Comparison of ENCODE assay signal across 24 mouse cellular contexts in genomic region chr14:30610940-30611339, GRCm38 (mm10). TPM values are rescaled to one million over a fixed set of nuclear protein-coding genes. Genes with fewer than 3 reads are reported as not detected.
DNase-seq lines count a peak whose midpoint lies in the region; ATAC-seq and TF ChIP-seq lines count a peak whose summit lies in the region.
"Had no signal": no experiment of that assay in that cellular context is flagged by ENCODE, and none has a peak within 500 bp of the region (broad histone marks: within the 10 kb centered on the region; RNA-seq: fewer than 3 reads in every experiment).

No protein-coding gene starts in this region.

- no peak for TF ChIP-seq EP300 in heart, postnatal 0 days (IDR thresholded peaks at IDR 0.05; ENCODE audit: low read depth)

- no peak overlapping the region for H3K4me2 ChIP-seq in forebrain, embryonic 16.5 days (ENCODE audit: low read length)
- no peak overlapping the region for H3K4me2 ChIP-seq in heart, postnatal 0 days (ENCODE audit: low read depth, low read length)
- no peak overlapping the region for H3K4me2 ChIP-seq in limb, embryonic 14.5 days (replicated peaks; ENCODE audit: low read depth, low read length, severe bottlenecking)
- H3K4me2 ChIP-seq: embryonic facial prominence, embryonic 12.5 days; forebrain, embryonic 12.5 days; kidney, embryonic 15.5 days; limb, embryonic 15.5 days; neural tube, embryonic 12.5 days; stomach, embryonic 15.5 days had no signal

- H3K9ac ChIP-seq in forebrain, embryonic 16.5 days (replicated peaks; ENCODE audit: low read depth, low read length) = no peak overlapping the region
- no peak overlapping the region for H3K9ac ChIP-seq in heart, postnatal 0 days (replicated peaks; ENCODE audit: low read depth, low read length)
- H3K9ac ChIP-seq in limb, embryonic 14.5 days (ENCODE audit: low read depth, low read length, severe bottlenecking) = no peak overlapping the region
- H3K9ac ChIP-seq: embryonic facial prominence, embryonic 12.5 days; forebrain, embryonic 12.5 days; kidney, embryonic 15.5 days; limb, embryonic 15.5 days; neural tube, embryonic 12.5 days; stomach, embryonic 15.5 days had no signal

- peaks cover 18% of the 10 kb centered on the region for H3K36me3 ChIP-seq in forebrain, embryonic 10.5 days (replicated peaks)
- no peaks in the 10 kb centered on the region for H3K36me3 ChIP-seq in forebrain, embryonic 16.5 days (ENCODE audit: control insufficient read depth, insufficient read depth)
- peaks cover 9% of the 10 kb centered on the region; the same call in 1 of the 2 replicates for H3K36me3 ChIP-seq in heart, postnatal 0 days (replicated peaks; ENCODE audit: control insufficient read depth, insufficient read depth, low read length)
- peaks cover 24% of the 10 kb centered on the region; the same call in 1 of the 2 replicates for H3K36me3 ChIP-seq in limb, embryonic 14.5 days (ENCODE audit: control insufficient read depth, insufficient read depth, low read length)
- peaks cover 24% of the 10 kb centered on the region for H3K36me3 ChIP-seq in limb, embryonic 10.5 days
- peaks cover 43% of the 10 kb centered on the region for H3K36me3 ChIP-seq in macrophage (ENCODE audit: inconsistent target)
- H3K36me3 ChIP-seq: neural tube, embryonic 12.5 days had no signal

- TF ChIP-seq POLR2A in limb, embryonic 14.5 days (IDR thresholded peaks at IDR 0.05; ENCODE audit: borderline replicate concordance, extremely low read depth, insufficient read depth, insufficient read length) = no peak

- no peak for DNase-seq in forebrain, embryonic 10.5 days (ENCODE audit: extremely low spot score, low spot score)
- DNase-seq in heart, postnatal 0 days (ENCODE audit: low spot score) = no peak
- DNase-seq in heart, postnatal 10 days = no peak
- DNase-seq in limb, embryonic 14.5 days (ENCODE audit: low spot score) = no peak
- DNase-seq in limb, embryonic 10.5 days (ENCODE audit: low spot score) = no peak
- DNase-seq: adrenal gland, adult 8-10 months; cerebellum, adult 18-20 months; cerebellum, postnatal 14 days; kidney, adult 11 months; layer of hippocampus, adult 9-11 months; lung, postnatal 4 days; midbrain, embryonic 14.5 days; retina, postnatal 1 day; thymus, adult 18-20 months; thymus, postnatal 36 days had no signal

- WGBS in forebrain, embryonic 10.5 days = 85% methylated on average over 3 of the region's 3 CpGs
- WGBS in forebrain, embryonic 16.5 days = 87% methylated on average over 3 of the region's 3 CpGs
- WGBS in heart, postnatal 0 days = 63% methylated on average over 3 of the region's 3 CpGs
- WGBS in limb, embryonic 14.5 days = 70% methylated on average over 3 of the region's 3 CpGs
- 98% methylated on average over 3 of the region's 3 CpGs for WGBS in limb, embryonic 10.5 days
- whole genome bisulfite sequencing in macrophage (ENCODE audit: missing documents) = 58% methylated on average over 2 of the region's 3 CpGs

- H3K4me1 ChIP-seq in forebrain, embryonic 10.5 days = peaks cover 26% of the 10 kb centered on the region
- H3K4me1 ChIP-seq in forebrain, embryonic 16.5 days (replicated peaks; ENCODE audit: control insufficient read depth, insufficient read depth, low read length) = no peaks in the 10 kb centered on the region
- no peaks in the 10 kb centered on the region for H3K4me1 ChIP-seq in heart, postnatal 0 days (ENCODE audit: control insufficient read depth, insufficient read depth)
- H3K4me1 ChIP-seq in limb, embryonic 14.5 days (ENCODE audit: control insufficient read depth, insufficient read depth, low read length) = no peaks in the 10 kb centered on the region
- H3K4me1 ChIP-seq in limb, embryonic 10.5 days = peaks cover 17% of the 10 kb centered on the region
- H3K4me1 ChIP-seq: embryonic facial prominence, embryonic 12.5 days; neural tube, embryonic 12.5 days had no signal

- H3K27ac ChIP-seq in forebrain, embryonic 10.5 days = peak overlapping the region; percentile 64
- no peak overlapping the region for H3K27ac ChIP-seq in forebrain, embryonic 16.5 days (ENCODE audit: low read length)
- no peak overlapping the region for H3K27ac ChIP-seq in heart, postnatal 0 days (ENCODE audit: low read depth)
- 0 out of 2 replicates have a peak overlapping the region, but pooled peaks have one; percentile 19 for H3K27ac ChIP-seq in limb, embryonic 14.5 days (replicated peaks; ENCODE audit: low read depth, low read length)
- H3K27ac ChIP-seq in limb, embryonic 10.5 days = no peak overlapping the region; the same call in 1 of the 2 replicates
- peak overlapping the region; percentile 48 for H3K27ac ChIP-seq in macrophage
- H3K27ac ChIP-seq: embryonic facial prominence, embryonic 12.5 days; forebrain, embryonic 12.5 days; kidney, embryonic 15.5 days; limb, embryonic 15.5 days; neural tube, embryonic 12.5 days; stomach, embryonic 15.5 days had no signal

- H3K4me3 ChIP-seq in forebrain, embryonic 10.5 days = no peak overlapping the region
- no peak overlapping the region for H3K4me3 ChIP-seq in forebrain, embryonic 16.5 days (replicated peaks; ENCODE audit: low read length)
- no peak overlapping the region for H3K4me3 ChIP-seq in heart, postnatal 0 days (ENCODE audit: low read depth, low read length)
- no peak overlapping the region for H3K4me3 ChIP-seq in limb, embryonic 14.5 days (replicated peaks; ENCODE audit: low read length)
- H3K4me3 ChIP-seq in limb, embryonic 10.5 days = no peak overlapping the region
- no peak overlapping the region for H3K4me3 ChIP-seq in macrophage (ENCODE audit: inconsistent target)
- H3K4me3 ChIP-seq: embryonic facial prominence, embryonic 12.5 days; forebrain, embryonic 12.5 days; kidney, embryonic 15.5 days; limb, embryonic 15.5 days; neural tube, embryonic 12.5 days; stomach, embryonic 15.5 days had no signal

- no peaks in the 10 kb centered on the region for H3K27me3 ChIP-seq in forebrain, embryonic 10.5 days (ENCODE audit: poor library complexity, severe bottlenecking)
- no peaks in the 10 kb centered on the region for H3K27me3 ChIP-seq in forebrain, embryonic 16.5 days (replicated peaks; ENCODE audit: control insufficient read depth, insufficient read depth, low read length)
- H3K27me3 ChIP-seq in heart, postnatal 0 days (ENCODE audit: control insufficient read depth, insufficient read depth, low read length) = no peaks in the 10 kb centered on the region
- no peaks in the 10 kb centered on the region for H3K27me3 ChIP-seq in limb, embryonic 14.5 days (ENCODE audit: control insufficient read depth, insufficient read depth, low read length)
- no peaks in the 10 kb centered on the region for H3K27me3 ChIP-seq in limb, embryonic 10.5 days (ENCODE audit: low read depth, poor library complexity, severe bottlenecking)
- H3K27me3 ChIP-seq: embryonic facial prominence, embryonic 12.5 days; forebrain, embryonic 12.5 days; kidney, embryonic 15.5 days; limb, embryonic 15.5 days; neural tube, embryonic 12.5 days; stomach, embryonic 15.5 days had no signal

- TF ChIP-seq CTCF in heart, postnatal 0 days (IDR thresholded peaks at IDR 0.05; ENCODE audit: low read depth) = no peak

- intact Hi-C loops in heart, postnatal 10 days (cut with DNase I) = no loop called here

- ATAC-seq in forebrain, embryonic 16.5 days = no peak
- ATAC-seq in heart, postnatal 0 days (ENCODE audit: insufficient read depth, low read depth) = peak; percentile 45; the same call in 1 of the 2 replicates
- 0 out of 2 replicates have a peak, but pooled peaks have one; percentile 7 for ATAC-seq in limb, embryonic 14.5 days (ENCODE audit: low FRiP score, low read depth)
- ATAC-seq: activated CD4-positive, CD25-positive, alpha-beta regulatory T cell, adult 4 months had no signal

- H3K9me3 ChIP-seq in forebrain, embryonic 10.5 days = no peaks in the 10 kb centered on the region
- no peaks in the 10 kb centered on the region for H3K9me3 ChIP-seq in forebrain, embryonic 16.5 days (ENCODE audit: control insufficient read depth, low read length)
- H3K9me3 ChIP-seq in heart, postnatal 0 days (replicated peaks; ENCODE audit: control insufficient read depth, low read length) = no peaks in the 10 kb centered on the region
- H3K9me3 ChIP-seq in limb, embryonic 14.5 days (ENCODE audit: control insufficient read depth, low read length) = no peaks in the 10 kb centered on the region
- no peaks in the 10 kb centered on the region for H3K9me3 ChIP-seq in limb, embryonic 10.5 days (replicated peaks)
- H3K9me3 ChIP-seq: embryonic facial prominence, embryonic 12.5 days; forebrain, embryonic 12.5 days; kidney, embryonic 15.5 days; limb, embryonic 15.5 days; neural tube, embryonic 12.5 days; stomach, embryonic 15.5 days had no signal

- peaks cover 100% of the 10 kb centered on the region for H3K79me2 ChIP-seq in macrophage (ENCODE audit: inconsistent target)

RNA-seq across cellular contexts. Expression of gene Prkcd, which starts 15.1 kb away (rescaled TPM):
- 23.6 and 24.8 TPM in 2 replicates for polyA plus RNA-seq in forebrain, embryonic 10.5 days (2016; fragmentation: Nextera tagmentation; extraction: Ambion mirVana)
- polyA plus RNA-seq in forebrain, embryonic 16.5 days (2015; fragmentation: Nextera tagmentation; extraction: Ambion mirVana) = 27.9 and 34.6 TPM in 2 replicates
- total RNA-seq in heart, postnatal 0 days (2014; rRNA removed; ENCODE audit: low replicate concordance) = 19.3 and 30.1 TPM in 2 replicates
- polyA plus RNA-seq in heart, postnatal 0 days (2015; fragmentation: Nextera tagmentation; extraction: Ambion mirVana) = 14.9 and 15.8 TPM in 2 replicates
- total RNA-seq in heart, postnatal 10 days (2021) = 10 to 100 TPM; 18.7 to 20.0 TPM
- polyA plus RNA-seq in limb, embryonic 14.5 days (2012; rRNA removed) = 105 and 112 TPM in 2 replicates
- 46.1 and 55.6 TPM in 2 replicates for polyA plus RNA-seq in limb, embryonic 14.5 days (2014; fragmentation: Nextera tagmentation; extraction: Ambion mirVana)
- 26.0 and 36.8 TPM in 2 replicates for polyA plus RNA-seq in limb, embryonic 10.5 days (2016; fragmentation: Nextera tagmentation; extraction: Ambion mirVana)
- total RNA-seq in macrophage (2018; cell fraction: chromatin; rRNA removed) = 1,000 to 10,000 TPM in 23 of 26 experiments, 100 to 1,000 TPM in 3; 920 to 2,399 (median 1,316) TPM
- total RNA-seq in macrophage (2018; cell fraction: cytosol; rRNA removed) = 100 to 1,000 TPM; 168 to 279 (median 213) TPM
- total RNA-seq in macrophage (2018; cell fraction: nucleus; rRNA removed) = 1,000 to 10,000 TPM in 7 of 26 experiments, 100 to 1,000 TPM in 19; 420 to 1,209 (median 753) TPM
- polyA plus RNA-seq in macrophage (2018) = 108 to 303 TPM (median 176 TPM) in 3 replicates

RNA-seq across cellular contexts. Expression of gene Rft1, which starts 43.2 kb away (rescaled TPM):
- polyA plus RNA-seq in forebrain, embryonic 10.5 days (2016; fragmentation: Nextera tagmentation; extraction: Ambion mirVana) = 12.7 and 14.7 TPM in 2 replicates
- polyA plus RNA-seq in forebrain, embryonic 16.5 days (2015; fragmentation: Nextera tagmentation; extraction: Ambion mirVana) = 7.2 and 8.5 TPM in 2 replicates
- total RNA-seq in heart, postnatal 0 days (2014; rRNA removed; ENCODE audit: low replicate concordance) = 13.3 and 17.6 TPM in 2 replicates
- polyA plus RNA-seq in heart, postnatal 0 days (2015; fragmentation: Nextera tagmentation; extraction: Ambion mirVana) = 10.4 and 11.0 TPM in 2 replicates
- 10 to 100 TPM; 10.1 to 10.2 TPM for total RNA-seq in heart, postnatal 10 days (2021)
- 21.3 and 26.6 TPM in 2 replicates for polyA plus RNA-seq in limb, embryonic 14.5 days (2012; rRNA removed)
- 14.3 and 15.4 TPM in 2 replicates for polyA plus RNA-seq in limb, embryonic 14.5 days (2014; fragmentation: Nextera tagmentation; extraction: Ambion mirVana)
- 16.6 and 19.3 TPM in 2 replicates for polyA plus RNA-seq in limb, embryonic 10.5 days (2016; fragmentation: Nextera tagmentation; extraction: Ambion mirVana)
- total RNA-seq in macrophage (2018; cell fraction: chromatin; rRNA removed) = 10 to 100 TPM; 15.0 to 88.5 (median 53.0) TPM
- total RNA-seq in macrophage (2018; cell fraction: cytosol; rRNA removed) = 10 to 100 TPM; 10.8 to 21.9 (median 16.2) TPM
- 10 to 100 TPM; 13.2 to 52.7 (median 28.8) TPM for total RNA-seq in macrophage (2018; cell fraction: nucleus; rRNA removed)
- 11.3 to 19.5 TPM (median 16.6 TPM) in 3 replicates for polyA plus RNA-seq in macrophage (2018)

Comparison
In these comparisons a context has a peak if more than half of its experiments do, and no peak if none do; other contexts are left out.
1. H3K27ac ChIP-seq: peak in forebrain, embryonic 10.5 days (single experiment), limb, embryonic 14.5 days (single experiment) and macrophage (single experiment); none in forebrain, embryonic 16.5 days (single experiment), heart, postnatal 0 days (single experiment) and limb, embryonic 10.5 days (single experiment).